20 mouse cellular contexts compared by ENCODE assay signal in genomic region chr1:157586556-157586955, GRCm38 (mm10).
DNase-seq lines count a peak whose midpoint lies in the region; ATAC-seq and TF ChIP-seq lines count a peak whose summit lies in the region.
"Had no signal": no experiment of that assay in that cellular context is flagged by ENCODE, and none has a peak within 500 bp of the region (broad histone marks: within the 10 kb centered on the region; RNA-seq: fewer than 3 reads in every experiment).

No protein-coding gene starts in this region.

- H3K4me1 ChIP-seq in embryonic facial prominence, embryonic 14.5 days (ENCODE audit: control insufficient read depth, insufficient read depth, low read length) = no peaks in the 10 kb centered on the region
- no peaks in the 10 kb centered on the region for H3K4me1 ChIP-seq in embryonic facial prominence, embryonic 10.5 days
- H3K4me1 ChIP-seq in heart, adult 2 months (ENCODE audit: control insufficient read depth, insufficient read depth, low read length) = no peaks in the 10 kb centered on the region
- no peaks in the 10 kb centered on the region for H3K4me1 ChIP-seq in kidney, embryonic 14.5 days (ENCODE audit: control insufficient read depth, insufficient read depth, low read length)
- H3K4me1 ChIP-seq: embryonic facial prominence, embryonic 15.5 days; heart, embryonic 13.5 days; midbrain, embryonic 12.5 days had no signal

- ATAC-seq in embryonic facial prominence, embryonic 14.5 days (ENCODE audit: low read depth) = no peak
- ATAC-seq in kidney, embryonic 14.5 days (ENCODE audit: low FRiP score, low TSS enrichment) = no peak
- ATAC-seq in inflammation-experienced regulatory T-cells, adult 6 months = no peak
- ATAC-seq: CD4-positive, CD25-positive, alpha-beta regulatory T cell, adult 4 months; forebrain, embryonic 14.5 days had no signal

- H3K4me2 ChIP-seq in embryonic facial prominence, embryonic 14.5 days (ENCODE audit: low read depth, low read length) = no peak overlapping the region
- H3K4me2 ChIP-seq in kidney, embryonic 14.5 days (replicated peaks; ENCODE audit: low read depth, low read length) = no peak overlapping the region
- H3K4me2 ChIP-seq: embryonic facial prominence, embryonic 15.5 days; heart, embryonic 13.5 days; hindbrain, embryonic 13.5 days; midbrain, embryonic 12.5 days had no signal

- 60% methylated on average over 5 of the region's 5 CpGs for WGBS in embryonic facial prominence, embryonic 14.5 days
- 77% methylated on average over 5 of the region's 5 CpGs for WGBS in embryonic facial prominence, embryonic 10.5 days
- WGBS in heart, adult 2 months = 56% methylated on average over 5 of the region's 5 CpGs
- whole genome bisulfite sequencing in kidney, embryonic 14.5 days = 78% methylated on average over 5 of the region's 5 CpGs

- no peaks in the 10 kb centered on the region for H3K79me2 ChIP-seq in heart, adult 2 months (replicated peaks; ENCODE audit: control insufficient read depth, insufficient read depth, low read length)

- no peak for TF ChIP-seq CTCF in heart, adult 2 months (IDR thresholded peaks at IDR 0.05)

- no peak for TF ChIP-seq EP300 in heart, adult 2 months (IDR thresholded peaks at IDR 0.05; ENCODE audit: insufficient read depth, low read depth, low read length)

- peak; percentile 40 for DNase-seq in embryonic facial prominence, embryonic 14.5 days (ENCODE audit: low spot score)
- DNase-seq in embryonic facial prominence, embryonic 10.5 days (ENCODE audit: low spot score) = no peak
- DNase-seq in heart, postnatal 10 days = peak; percentile 3
- DNase-seq in heart, adult 2 months = no peak
- peak; percentile 3 to 35 for DNase-seq in kidney, postnatal 25 days
- DNase-seq in brain, adult 2 months (ENCODE audit: low read depth, low spot score) = peak; percentile 9
- DNase-seq: adrenal gland, postnatal 36 days; cerebellum, adult 11-12 months; cerebellum, postnatal 36 days; embryo, embryonic 11 days; layer of hippocampus, adult 9-11 months; lung, postnatal 10 days had no signal

- H3K9me3 ChIP-seq in embryonic facial prominence, embryonic 14.5 days (ENCODE audit: control insufficient read depth, low read length) = no peaks in the 10 kb centered on the region
- no peaks in the 10 kb centered on the region for H3K9me3 ChIP-seq in embryonic facial prominence, embryonic 10.5 days
- H3K9me3 ChIP-seq in kidney, embryonic 14.5 days (ENCODE audit: control insufficient read depth, low read length) = no peaks in the 10 kb centered on the region
- H3K9me3 ChIP-seq: embryonic facial prominence, embryonic 15.5 days; heart, embryonic 13.5 days; hindbrain, embryonic 13.5 days; midbrain, embryonic 12.5 days had no signal

- no peak for TF ChIP-seq POLR2A in heart, adult 2 months (IDR thresholded peaks at IDR 0.05; ENCODE audit: insufficient read depth, low read depth, low read length)

- no peak overlapping the region for H3K27ac ChIP-seq in embryonic facial prominence, embryonic 14.5 days (replicated peaks; ENCODE audit: low read depth, low read length)
- no peak overlapping the region for H3K27ac ChIP-seq in embryonic facial prominence, embryonic 10.5 days (replicated peaks)
- H3K27ac ChIP-seq in heart, adult 2 months = no peak overlapping the region
- H3K27ac ChIP-seq in kidney, embryonic 14.5 days (ENCODE audit: low read depth, low read length) = no peak overlapping the region
- H3K27ac ChIP-seq: embryonic facial prominence, embryonic 15.5 days; heart, embryonic 13.5 days; hindbrain, embryonic 13.5 days; midbrain, embryonic 12.5 days had no signal

- H3K27me3 ChIP-seq in embryonic facial prominence, embryonic 14.5 days (replicated peaks; ENCODE audit: control insufficient read depth, insufficient read depth, low read length) = no peaks in the 10 kb centered on the region
- H3K27me3 ChIP-seq in embryonic facial prominence, embryonic 10.5 days (replicated peaks; ENCODE audit: low read depth, poor library complexity, severe bottlenecking) = no peaks in the 10 kb centered on the region
- peaks cover 1% of the 10 kb centered on the region; the same call in 1 of the 2 replicates for H3K27me3 ChIP-seq in heart, adult 2 months (ENCODE audit: control insufficient read depth, insufficient read depth, low read length)
- no peaks in the 10 kb centered on the region for H3K27me3 ChIP-seq in kidney, embryonic 14.5 days (ENCODE audit: control insufficient read depth, insufficient read depth, low read length)
- H3K27me3 ChIP-seq: embryonic facial prominence, embryonic 15.5 days; heart, embryonic 13.5 days; hindbrain, embryonic 13.5 days; midbrain, embryonic 12.5 days had no signal

- H3K9ac ChIP-seq in embryonic facial prominence, embryonic 14.5 days (ENCODE audit: low read depth, low read length) = no peak overlapping the region
- no peak overlapping the region for H3K9ac ChIP-seq in heart, adult 2 months (ENCODE audit: low read depth, low read length)
- H3K9ac ChIP-seq in kidney, embryonic 14.5 days (ENCODE audit: low read depth, low read length) = no peak overlapping the region
- H3K9ac ChIP-seq: embryonic facial prominence, embryonic 15.5 days; heart, embryonic 13.5 days; hindbrain, embryonic 13.5 days; midbrain, embryonic 12.5 days had no signal

- H3K36me3 ChIP-seq in embryonic facial prominence, embryonic 14.5 days (ENCODE audit: control insufficient read depth, insufficient read depth, low read length) = no peaks in the 10 kb centered on the region
- H3K36me3 ChIP-seq in embryonic facial prominence, embryonic 10.5 days (replicated peaks) = no peaks in the 10 kb centered on the region
- H3K36me3 ChIP-seq in heart, adult 2 months (ENCODE audit: control insufficient read depth, insufficient read depth, low read length) = no peaks in the 10 kb centered on the region
- no peaks in the 10 kb centered on the region for H3K36me3 ChIP-seq in kidney, embryonic 14.5 days (ENCODE audit: control insufficient read depth, insufficient read depth, low read length)
- H3K36me3 ChIP-seq: embryonic facial prominence, embryonic 15.5 days; heart, embryonic 13.5 days; hindbrain, embryonic 13.5 days; midbrain, embryonic 12.5 days had no signal

- H3K4me3 ChIP-seq in embryonic facial prominence, embryonic 14.5 days (ENCODE audit: low read depth, low read length) = no peak overlapping the region
- no peak overlapping the region for H3K4me3 ChIP-seq in embryonic facial prominence, embryonic 10.5 days
- H3K4me3 ChIP-seq in heart, adult 2 months = no peak overlapping the region
- no peak overlapping the region for H3K4me3 ChIP-seq in kidney, embryonic 14.5 days (ENCODE audit: low read length)
- H3K4me3 ChIP-seq: embryonic facial prominence, embryonic 15.5 days; heart, embryonic 13.5 days; hindbrain, embryonic 13.5 days; midbrain, embryonic 12.5 days had no signal

- intact Hi-C loops in heart, postnatal 10 days (cut with DNase I) = no loop called here
- intact Hi-C loops in heart, adult 2 months (cut with DNase I) = no loop called here

Comparison
In these comparisons a context has a peak if more than half of its experiments do, and no peak if none do; other contexts are left out.
1. DNase-seq: peak in embryonic facial prominence, embryonic 14.5 days (single experiment), heart, postnatal 10 days (2 of 2), kidney, postnatal 25 days (2 of 2) and brain, adult 2 months (single experiment); none in embryonic facial prominence, embryonic 10.5 days (single experiment) and heart, adult 2 months (0 of 2).